Mouse (Mus musculus): ENCODE measurements around the gene Actl6b. TPM values are rescaled to one million over a fixed set of nuclear protein-coding genes. Genes with fewer than 3 reads are reported as not detected.

Actl6b gene
- total RNA-seq, 2 experiments from 2014 or later, result 2.6 to 3.3 TPM

DNA sequence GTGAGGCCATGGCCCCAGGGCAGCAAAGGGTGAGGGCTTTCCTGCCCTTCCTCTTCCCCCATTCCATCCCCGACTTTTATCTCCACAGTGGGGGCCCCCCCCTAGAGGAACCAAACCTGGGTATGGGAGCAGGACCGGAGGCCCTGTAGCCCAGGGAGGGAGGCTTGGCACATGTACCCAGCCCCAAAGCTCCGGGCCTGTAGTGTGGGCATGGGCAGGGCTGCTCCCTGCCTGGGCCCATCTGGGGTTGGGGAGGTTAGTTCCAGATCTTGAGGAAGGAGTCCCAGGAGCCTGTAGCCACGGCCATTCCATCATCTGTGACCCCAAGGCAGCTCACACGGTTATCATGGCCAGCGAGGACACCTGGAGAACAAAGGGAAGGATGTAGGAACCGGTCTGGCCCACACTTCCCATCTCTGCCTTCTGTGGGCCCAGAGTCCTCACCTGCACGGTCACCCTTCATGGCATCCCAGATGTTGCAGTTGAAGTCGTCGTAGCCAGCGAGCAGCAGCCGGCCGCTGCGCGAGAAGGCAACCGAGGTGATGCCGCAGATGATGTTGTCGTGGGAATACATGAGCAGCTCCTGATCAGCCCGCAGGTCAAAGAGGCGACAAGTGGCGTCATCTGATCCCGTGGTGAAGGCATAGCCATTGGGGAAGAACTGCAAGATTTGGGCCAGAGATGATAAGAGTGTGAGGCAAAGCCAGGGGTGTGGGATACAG lies 24.9 kb upstream of the Actl6b start:
- no peak for DNase-seq

DNA sequence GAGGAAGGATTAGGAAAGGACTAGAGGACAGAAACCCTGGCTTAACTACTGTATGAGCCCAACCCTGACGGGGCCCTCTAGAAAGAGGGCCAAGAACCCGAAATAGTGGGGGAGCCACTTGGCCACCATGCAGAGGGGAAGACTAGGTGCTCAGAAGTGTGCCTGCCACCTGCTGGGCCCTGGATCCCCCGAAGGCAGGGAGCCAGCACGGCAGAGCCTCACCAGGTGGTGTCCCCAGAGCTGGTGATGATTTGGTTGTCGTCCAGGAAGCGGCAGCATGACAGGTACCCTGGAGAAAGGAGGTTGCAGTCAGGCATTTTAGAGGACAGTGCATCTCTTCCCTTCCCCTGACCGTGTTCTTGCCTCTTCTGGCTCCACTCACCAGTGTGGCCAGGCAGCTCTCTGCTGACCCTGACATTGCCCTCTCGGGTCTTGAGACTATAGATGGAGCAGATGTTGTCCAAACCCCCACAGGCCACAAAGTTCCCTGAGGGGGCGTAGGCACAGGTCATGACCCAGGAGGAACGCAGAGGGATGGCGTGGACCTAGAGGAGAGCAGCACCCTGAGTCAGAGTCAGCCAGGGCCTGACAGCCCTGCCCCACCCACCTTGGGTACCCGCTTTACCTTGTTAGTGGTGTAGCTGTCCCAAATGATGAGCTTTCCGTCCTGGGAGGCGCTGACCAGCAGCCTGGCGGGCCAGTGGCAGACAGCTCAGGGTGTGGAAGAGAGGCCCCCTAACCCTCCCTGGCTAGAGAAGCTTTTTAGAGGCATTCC lies 23.9 kb upstream of the Actl6b start:
- no peak for DNase-seq

GRCm38 (mm10) chr5:137530075-137530474 lies 23.2 kb upstream of the Actl6b start:
- DNase-seq, result no peak

GRCm38 (mm10) chr5:137530588-137531413 lies 22.5 kb upstream of the Actl6b start:
- DNase-seq, result peak; percentile 67 to 79

GRCm38 (mm10) chr5:137531414-137532130 lies 21.7 kb upstream of the Actl6b start:
- DNase-seq, result peak; percentile 69 to 81

DNA sequence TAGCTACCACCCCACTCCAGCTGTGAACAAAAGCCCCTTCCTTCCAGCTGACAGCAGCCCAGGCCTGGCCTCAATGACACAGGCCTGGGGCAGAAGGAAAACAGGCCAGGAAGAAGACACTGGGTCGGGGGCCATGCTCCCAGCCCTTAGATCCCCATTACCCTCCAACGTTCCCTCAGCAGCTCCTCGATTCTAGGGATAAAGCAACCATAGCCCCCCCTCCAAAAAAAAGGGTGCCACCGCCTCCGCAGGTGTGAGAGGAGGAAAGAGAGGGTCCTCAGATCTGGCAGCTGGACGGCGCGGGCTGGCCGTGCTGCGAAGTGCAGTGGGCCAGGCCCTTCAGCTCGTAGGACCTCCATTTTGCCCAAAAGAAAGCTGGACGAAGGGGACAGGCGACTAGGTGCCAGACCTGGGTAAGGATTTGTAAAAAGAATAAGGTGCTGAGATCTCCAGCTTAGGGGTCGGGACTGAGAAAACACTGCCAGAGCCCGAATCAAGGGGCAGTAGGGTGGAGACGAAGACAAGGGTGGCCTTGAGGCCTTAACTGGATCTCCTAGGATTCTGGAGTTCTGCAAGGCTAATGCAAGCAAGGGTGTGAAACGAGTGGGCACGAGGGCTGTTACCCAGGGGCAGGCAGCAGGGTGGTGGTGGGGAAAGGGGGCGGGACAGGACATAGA lies 21.0 kb upstream of the Actl6b start:
- peak; percentile 37 to 53 for DNase-seq

DNA sequence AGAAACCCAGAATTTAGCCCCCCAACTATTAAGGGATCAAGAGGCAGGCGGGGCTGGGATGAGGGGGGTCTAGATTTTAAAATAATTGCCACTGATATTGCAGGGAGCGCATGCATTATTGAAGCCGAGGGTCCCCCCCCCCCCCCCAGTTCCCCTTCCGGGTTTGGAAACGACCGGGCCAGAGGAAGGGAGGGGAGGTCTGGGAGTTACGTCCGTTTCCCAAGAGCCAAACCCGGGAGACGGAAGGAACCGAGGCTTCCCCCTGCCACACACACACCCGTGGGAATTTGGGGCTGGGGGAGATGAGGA lies 20.6 kb upstream of the Actl6b start:
- no peak for DNase-seq

- DNase-seq, result peak; percentile 99 to 100
These were observed 20.0 kb upstream of the Actl6b start, which contains the start of the genes Epo and Gnb2 for GRCm38 (mm10) chr5:137533117-137533827. Gene Epo (minus strand): TSS chr5:137533242. Gene Gnb2 (minus strand): TSS chr5:137533510.

GRCm38 (mm10) chr5:137534762-137535161 lies 18.6 kb upstream of the Actl6b start:
- no peak for DNase-seq

- no peak for DNase-seq
These were observed 18.0 kb upstream of the Actl6b start for GRCm38 (mm10) chr5:137535318-137535717.

DNA sequence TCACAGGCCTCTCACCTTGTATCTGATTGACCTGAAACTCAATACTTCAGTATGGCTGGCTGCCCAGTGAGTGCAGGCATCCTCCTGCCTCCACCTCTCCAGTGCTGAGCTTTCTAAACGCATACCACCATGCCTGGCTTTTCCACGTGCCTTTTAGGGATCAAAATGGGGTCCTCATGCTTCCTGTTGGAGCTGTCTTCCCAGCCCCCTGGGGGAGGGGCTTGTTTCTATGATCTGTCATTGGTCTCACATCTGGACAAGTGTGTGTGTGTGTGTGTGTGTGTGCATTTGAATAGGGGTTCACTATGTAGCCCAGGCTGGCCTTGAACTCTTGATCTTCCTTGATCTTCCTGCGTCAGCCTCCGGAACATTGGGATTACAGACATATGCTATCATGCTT lies 15.9 kb upstream of the Actl6b start:
- DNase-seq, result no peak

GRCm38 (mm10) chr5:137539291-137539801 lies 14.0 kb upstream of the Actl6b start:
- DNase-seq, result peak; percentile 55 to 60

DNA sequence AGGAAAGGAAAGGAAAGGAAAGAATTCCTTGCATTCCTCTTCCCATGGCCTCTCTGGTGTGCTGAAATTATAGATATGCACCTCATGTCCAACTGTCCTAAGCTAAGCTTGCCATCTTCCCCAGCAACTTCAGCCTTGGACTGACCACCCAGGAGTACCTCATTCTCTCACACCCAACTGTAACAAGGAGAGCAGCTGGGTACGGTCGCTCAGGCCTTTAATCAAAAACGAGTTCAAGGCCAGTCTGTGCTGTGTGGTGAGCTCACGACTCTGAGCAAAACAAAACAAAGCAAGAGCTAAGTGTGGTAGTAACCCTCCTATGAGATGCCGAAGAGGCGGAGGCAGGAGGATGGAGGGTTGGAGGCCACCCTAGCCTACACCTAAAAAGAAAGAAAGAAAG lies 12.3 kb upstream of the Actl6b start:
- DNase-seq, result no peak

- peak; percentile 63 to 78 for DNase-seq
These were observed 11.4 kb upstream of the Actl6b start for GRCm38 (mm10) chr5:137541768-137542540.

DNA sequence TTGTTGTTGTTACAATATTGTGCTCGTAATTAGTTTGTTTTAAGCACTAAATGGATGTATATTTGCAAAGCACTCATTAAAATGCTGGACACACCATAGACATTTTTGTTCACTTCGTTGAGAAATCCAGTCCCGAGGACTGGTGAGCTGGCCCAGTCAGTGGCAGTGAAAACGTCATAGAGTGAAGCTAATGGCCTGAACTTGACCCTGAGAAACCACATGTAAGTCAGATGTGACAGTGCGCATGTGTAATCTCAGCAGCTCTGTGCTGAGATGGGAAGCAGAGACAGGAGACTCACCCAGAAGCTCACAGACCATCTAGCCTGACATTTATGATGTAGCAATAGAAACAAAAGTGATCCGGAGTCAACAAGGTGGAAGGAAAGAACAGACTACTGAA lies 8.4 kb upstream of the Actl6b start:
- DNase-seq, result peak; percentile 53 to 66

DNA sequence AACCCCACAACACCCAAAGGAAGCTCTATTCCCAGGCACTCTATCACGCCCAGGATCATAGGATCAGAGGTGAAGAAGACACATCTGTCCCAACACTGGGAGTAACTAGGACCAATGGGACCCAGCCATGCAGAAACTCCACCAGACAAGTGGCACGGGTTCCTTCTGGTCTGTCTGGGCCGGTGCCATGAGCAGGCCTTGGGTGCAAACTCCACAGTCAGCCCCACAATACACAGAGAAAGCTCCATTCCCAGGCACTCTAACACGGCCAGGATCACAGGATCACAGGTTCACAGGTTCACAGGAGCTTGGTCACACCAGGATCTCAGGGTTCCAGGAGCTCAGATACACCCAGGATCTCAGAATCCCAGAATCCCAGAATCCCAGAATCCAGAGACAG lies 7.7 kb upstream of the Actl6b start:
- no peak for DNase-seq

DNA sequence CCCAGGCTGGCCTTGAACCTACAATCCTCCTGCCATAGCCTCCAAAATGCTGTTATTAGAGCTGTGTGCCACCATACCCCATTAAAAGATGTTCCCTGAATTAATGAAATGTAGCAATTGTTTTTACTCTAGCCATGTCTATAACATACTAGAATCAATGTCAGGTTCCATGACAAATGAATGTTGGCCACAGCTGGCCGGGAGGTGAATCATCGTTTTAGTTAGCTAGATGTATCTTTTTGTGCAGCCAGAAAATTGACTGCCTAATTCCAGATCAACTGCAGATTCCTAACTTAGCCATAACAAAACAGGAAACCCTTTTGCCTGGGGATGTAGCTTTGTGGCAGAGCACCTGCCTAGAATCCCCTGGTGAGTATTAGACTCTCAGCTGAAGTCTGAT lies 3.5 kb upstream of the Actl6b start:
- DNase-seq, result peak in 1 of 2 experiments; percentile 51

DNA sequence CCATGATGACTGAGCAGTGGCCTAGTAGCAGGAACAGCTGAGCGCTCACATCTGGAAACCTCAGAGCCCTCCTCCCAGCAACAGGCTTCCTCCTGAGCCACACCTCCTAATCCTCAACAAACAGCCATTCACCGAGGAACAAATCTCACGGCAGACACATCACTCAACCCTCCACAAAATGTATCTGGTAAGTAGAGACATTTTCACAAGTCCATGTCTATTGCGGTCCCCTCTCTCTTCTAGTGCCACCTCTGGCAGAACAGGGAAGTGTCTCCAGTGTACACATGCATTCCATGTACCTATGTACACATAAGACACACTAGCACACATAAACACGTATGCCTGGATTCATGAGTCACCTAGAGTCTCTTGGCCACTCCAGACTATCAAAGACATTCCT lies 2.2 kb upstream of the Actl6b start:
- no peak for DNase-seq

DNA sequence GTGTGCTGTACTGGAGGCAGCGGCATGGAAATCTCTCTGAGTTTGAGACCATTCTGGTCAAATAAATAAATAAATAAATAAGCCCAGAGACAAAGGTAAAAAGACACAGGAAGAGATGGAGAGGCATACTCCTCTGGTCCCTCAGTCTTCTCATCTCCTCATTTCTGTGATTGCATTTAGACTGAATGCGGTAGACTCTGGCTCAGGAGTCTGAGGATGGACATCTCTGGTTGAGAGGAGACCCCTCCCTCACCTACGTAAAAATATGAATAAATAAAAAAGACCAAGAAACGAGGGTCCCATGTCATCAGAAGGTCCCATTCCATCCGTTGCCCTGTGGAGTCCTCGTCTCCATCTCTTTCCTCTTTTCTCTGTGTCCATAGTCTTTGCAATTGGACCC lies 317 bp upstream of the Actl6b start:
- no peak for DNase-seq

DNA sequence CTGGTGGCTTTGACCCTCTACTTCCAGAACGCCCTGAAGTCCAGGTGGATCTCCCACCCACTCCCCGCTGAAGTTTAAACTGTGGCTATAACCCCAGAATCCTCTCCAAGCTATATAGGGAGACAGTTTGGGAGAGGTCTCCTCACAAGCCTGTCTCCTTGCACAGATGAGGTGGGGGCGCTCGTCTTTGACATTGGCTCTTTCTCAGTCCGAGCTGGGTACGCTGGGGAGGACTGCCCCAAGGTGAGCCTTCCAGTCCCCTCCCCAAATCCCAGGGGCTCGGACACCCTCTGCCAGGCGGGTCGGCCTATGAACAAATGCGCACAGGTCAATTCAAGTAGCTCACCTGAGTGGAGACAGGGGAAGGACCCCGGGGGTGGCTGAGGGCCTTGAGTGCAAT lies 581 bp downstream of the Actl6b start:
- no peak for DNase-seq
